Mouse (Mus musculus): ENCODE measurements around the gene Ly6g5b. TPM values are rescaled to one million over a fixed set of nuclear protein-coding genes. Genes with fewer than 3 reads are reported as not detected.

The Ly6g5b gene
- polyA plus RNA-seq, 1 experiment, result 1.2 TPM

DNA sequence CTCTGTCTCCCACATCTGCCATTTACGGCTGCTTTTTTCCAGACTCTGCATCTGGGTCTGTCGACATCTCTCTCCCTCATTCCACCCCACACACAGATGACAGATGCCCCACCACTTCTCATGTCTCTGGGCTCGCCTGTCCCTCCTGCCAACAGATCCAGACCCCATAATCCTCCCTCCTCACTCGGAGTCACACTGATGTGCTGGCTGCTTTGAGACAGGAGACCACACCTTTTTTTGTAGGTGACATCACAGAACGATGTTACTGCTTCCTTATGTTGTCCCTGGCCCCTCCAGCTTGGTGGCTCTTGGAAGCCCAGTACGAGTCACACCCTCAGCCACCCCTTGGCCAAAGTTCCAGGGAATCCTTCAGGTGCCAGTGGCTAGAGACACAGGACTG lies 35.0 kb downstream of the Ly6g5b start:
- DNase-seq (ENCODE audit: low spot score), result no peak

DNA sequence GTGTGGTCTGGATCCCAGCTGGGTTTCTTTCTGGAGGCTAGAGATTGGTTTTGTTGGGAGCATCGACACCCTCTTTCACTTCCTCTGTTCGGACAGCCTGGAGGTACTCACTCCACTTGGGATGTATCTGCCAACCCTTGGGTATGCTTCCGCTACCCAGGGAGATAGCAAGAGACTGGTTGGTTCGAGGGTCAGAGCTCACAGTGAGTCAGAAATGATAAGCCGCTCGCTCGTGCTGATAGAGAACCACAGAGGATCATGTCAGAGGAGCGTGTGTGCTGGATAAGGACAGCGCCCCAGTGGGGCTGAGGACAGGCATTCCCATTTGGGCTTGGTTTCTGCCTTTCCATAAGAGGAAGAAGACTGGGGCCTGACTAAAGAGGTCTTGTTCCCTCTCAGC lies 35.5 kb downstream of the Ly6g5b start:
- DNase-seq (ENCODE audit: low spot score), result no peak

DNA sequence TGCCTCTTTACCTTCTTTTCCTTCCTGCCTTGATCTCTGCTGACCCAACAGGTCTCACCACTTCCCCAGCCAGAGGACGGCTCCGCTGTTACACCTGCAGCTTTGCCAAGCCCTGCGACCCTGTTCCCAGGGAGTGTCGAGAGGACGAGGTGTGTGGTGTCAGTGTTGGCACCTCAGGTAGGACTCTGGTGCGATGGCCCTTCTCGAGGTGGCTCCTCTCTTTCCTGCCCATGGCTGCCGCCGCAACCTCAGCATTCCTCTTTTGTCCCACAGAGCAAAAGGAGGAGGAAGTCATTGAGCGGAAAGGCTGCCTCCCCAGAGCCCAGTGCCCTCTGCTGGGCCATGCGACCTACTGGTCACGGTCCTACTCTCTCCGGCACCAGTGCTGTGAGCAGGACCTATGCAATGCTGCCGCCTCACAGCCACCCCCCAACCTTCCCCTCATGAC lies 37.4 kb downstream of the Ly6g5b start, which contains the start of gene Ly6g6d:
Gene Ly6g6d (minus strand): TSS at position 280 of the 448 bp plus-strand sequence.
- DNase-seq (ENCODE audit: low spot score), result peak; percentile 45

DNA sequence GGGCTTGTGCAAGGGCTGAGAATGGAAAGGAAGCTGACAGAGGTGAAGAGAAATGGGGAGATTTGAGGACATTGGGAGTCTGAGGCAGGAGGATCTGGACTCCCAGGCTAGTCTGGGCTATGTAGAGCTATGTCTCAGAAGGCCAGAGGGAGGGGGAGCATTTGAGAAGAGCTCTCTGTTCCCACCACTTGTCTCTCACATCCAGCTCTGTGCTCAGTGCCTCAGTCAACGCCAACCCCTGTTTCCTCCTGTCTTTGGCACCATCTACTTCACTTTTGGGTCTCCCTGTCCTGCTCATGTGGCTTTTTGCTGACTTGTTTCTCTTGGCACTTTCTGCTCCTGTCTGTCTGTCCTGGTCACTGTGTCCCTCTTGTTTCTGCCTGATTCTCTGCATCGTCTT lies 37.9 kb downstream of the Ly6g5b start:
- DNase-seq (ENCODE audit: low spot score), result no peak

DNA sequence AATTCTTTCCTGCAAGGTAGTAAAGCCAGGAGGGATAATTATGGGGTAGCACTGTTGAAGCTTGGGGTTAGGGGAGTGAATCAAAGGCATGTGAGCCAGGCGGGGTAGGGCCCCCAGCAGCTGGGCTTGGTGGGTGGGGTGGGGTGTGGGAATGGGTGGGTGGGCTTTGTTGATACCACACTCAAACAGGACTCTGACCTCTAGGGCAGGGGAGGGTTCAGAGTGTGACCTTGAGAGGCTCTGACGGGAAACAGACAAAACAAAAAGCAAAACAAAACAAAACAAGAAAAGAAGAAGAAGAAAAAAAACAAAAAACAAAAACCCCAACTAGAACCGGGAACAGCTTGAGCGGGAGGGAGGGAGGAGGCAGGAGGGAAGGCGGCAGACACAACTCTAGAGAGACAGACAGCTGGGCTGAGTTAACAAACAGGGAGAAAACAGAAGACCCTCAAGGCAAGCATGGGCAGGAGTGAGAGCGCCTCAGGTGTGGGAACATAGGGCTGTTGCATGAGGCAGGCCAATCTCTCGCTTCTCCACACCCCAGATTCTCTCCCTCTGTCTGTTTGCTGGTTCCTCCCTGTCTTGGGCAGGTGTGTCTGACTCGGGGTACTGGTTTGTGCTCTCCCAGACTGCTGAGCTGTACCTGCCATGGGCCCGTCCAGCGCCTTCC lies 38.6 kb downstream of the Ly6g5b start, which contains the start of gene Ly6g6e:
Gene Ly6g6e (plus strand): TSS at position 396 of the 670 bp plus-strand sequence.
- DNase-seq (ENCODE audit: low spot score), result no peak

DNA sequence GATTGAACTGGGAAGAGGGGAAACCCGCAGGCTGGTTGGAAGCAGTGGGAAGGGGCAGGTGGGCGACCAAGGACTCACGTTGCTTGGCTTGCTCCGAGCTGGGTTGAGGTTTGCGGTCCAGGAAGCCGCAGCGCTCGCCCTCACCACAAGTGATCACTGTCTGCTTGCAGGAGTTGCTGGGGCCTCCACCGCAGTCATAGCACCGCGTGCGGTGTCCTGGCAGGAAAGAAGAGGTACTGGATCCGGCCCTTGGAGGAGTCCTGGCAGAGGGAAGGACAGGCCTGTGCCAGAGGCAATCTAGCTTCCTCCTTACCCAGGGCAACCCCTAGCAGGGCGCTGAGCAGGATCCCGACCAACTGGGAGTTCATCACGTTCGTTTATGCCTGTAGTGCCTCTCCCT lies 41.1 kb downstream of the Ly6g5b start:
- DNase-seq (ENCODE audit: low spot score), result no peak

DNA sequence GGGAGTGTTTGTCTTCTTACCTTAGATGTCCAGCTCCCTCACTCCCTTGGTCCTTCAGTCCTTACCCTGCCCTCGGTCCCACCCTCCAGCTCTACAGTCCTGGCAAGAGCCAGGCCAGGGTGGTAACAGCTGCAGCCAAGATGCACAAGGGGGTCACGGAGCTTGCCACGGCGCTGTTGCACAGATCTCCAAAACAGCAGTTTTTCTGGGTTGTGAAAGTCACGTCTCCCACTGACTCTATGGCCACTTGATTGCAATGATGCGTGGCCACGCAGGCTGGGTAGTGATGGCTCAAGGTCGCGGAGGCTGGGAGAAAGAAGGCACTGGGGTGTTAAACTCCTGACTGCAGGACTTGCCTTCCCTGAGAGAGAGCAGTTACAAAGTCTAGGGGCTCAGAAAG lies 43.8 kb downstream of the Ly6g5b start:
- no peak for DNase-seq (ENCODE audit: low spot score)

DNA sequence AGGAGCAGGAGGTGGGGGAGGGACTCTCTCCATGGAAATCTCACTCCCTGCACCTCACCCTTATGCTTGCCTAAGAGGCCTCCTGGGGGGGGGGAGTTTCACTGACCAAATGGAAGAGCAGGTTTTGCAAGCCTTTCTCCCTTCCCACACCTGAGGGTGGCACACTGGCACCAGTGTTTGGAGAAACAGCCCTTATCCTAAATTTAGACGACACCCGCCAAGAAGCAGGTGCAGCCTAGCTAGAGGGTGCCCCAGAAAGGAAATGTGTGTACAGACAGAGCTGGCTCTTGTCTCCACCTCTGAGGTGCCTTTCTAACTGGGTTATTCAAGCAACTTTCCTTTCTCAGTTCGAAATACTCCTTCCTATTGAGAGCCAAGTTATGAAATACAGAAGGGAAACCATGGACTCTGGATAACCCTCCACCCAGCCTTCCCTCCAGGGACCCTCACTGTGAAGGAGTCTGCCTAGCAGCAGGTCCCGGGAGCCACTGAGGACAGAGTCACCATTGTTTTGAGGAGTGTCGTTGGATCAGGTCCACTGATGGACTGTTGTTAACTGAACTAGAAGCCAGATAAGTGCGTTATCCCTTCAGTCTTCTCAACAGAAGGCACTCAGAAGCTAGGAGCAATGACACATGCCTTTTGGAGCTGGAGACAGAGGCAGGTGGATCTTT lies 44.5 kb downstream of the Ly6g5b start:
- no peak for DNase-seq (ENCODE audit: low spot score)

DNA sequence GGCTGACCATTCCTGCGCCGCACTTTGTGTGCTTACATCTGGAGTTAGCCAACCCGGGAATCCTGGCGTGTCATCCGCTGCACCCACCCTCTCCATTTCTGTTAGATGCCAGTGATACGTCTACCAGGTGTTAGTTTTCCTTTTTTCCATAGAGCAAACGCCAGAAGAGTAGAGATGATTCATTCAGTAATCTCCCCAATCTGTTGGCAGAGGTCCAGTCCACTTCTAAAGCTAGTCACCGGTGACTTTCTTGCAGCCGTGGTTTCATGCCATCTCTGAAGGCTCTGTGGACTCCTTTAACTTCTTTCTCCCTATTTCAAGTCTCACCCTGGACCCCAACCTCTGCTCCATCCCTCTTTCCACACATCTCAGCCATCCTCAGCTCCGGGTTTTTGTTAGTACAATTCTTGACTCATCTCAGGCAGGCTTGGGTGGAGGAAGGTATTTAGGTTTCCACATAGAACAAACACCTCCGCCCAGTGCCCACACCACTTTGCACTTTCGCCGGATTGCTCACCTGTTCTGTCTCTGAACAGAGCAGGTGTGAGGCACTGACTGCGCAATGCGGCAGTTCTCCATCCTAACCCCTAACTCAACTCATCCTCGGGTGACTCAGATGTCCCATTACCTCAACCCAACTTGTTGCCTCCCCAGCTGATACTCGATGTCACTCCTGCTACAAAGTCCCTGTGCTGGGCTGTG lies 46.9 kb downstream of the Ly6g5b start:
- DNase-seq (ENCODE audit: low spot score), result no peak

DNA sequence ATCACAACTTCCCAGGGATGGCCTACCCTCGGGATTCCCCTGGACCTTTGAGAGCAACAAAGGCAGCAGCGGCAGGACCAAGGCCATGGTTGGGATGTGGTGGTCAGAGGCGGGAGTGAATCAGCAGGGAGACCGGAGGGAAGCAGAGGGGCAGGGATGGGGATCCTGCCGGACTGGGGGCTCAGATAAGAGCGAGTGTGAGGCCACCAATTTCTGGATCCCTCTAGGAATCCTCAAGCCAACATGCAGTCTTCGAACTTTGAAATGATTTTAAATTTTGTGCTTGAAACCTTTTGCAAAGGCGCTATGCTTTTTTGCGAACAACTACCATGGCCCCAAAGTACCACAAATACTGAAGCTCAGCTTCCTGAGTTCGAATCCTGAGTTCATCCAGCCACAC lies 49.1 kb downstream of the Ly6g5b start, which contains the start of gene Mpig6b:
Gene Mpig6b (minus strand): TSS at position 101 of the 400 bp plus-strand sequence.
- DNase-seq (ENCODE audit: low spot score), result no peak

DNA sequence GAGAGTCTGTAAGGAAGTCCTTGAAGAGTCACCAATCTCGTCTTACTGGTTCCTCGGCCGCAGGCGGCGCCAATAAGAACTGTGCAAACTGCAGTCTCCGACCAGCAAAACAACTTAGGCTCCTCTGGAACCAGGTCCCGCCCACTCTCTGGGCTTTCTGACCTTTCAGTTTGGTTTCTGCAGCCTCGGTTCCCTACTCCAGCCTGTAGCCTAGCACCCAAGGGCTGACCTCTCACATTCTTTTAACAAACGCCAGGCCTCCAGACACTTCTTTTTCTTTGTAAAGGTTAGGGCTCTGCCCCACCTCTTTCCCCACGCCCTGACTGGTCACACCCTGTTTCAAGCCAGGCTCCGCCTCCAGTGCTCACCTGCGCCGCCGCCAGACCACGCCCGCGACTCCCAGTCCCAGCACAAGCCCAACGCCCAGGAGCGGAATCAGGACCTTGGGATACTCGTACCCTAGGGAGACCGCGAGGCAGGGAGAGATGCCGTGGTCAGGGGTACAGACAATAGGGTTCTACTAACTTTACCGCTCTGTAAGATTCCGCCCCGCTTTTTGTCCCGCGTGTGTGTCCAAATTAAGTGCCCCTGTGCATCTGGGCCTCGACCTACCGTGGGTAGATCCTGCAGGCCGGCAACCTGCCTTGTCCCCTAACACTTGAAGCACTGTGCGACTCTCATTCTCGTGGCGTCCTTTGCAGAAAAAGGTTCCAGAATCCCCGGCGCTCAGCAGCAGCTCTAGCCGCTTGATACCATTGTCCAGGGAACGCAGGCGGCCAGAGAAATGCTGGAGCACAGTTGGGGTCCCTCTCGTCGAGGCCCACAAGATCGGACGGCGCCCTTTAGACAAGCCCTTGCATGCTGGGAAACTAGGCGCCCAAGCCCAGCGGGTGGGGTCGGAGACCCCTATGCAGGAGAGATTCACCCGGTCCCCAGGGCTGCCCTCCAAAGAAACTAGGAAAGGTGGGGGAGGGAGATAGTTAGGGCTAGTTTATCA lies 50.0 kb downstream of the Ly6g5b start, which contains the start of gene Ly6g6c:
Gene Ly6g6c (plus strand): TSS at position 438 of the 997 bp plus-strand sequence.
- DNase-seq (ENCODE audit: low spot score), result no peak

DNA sequence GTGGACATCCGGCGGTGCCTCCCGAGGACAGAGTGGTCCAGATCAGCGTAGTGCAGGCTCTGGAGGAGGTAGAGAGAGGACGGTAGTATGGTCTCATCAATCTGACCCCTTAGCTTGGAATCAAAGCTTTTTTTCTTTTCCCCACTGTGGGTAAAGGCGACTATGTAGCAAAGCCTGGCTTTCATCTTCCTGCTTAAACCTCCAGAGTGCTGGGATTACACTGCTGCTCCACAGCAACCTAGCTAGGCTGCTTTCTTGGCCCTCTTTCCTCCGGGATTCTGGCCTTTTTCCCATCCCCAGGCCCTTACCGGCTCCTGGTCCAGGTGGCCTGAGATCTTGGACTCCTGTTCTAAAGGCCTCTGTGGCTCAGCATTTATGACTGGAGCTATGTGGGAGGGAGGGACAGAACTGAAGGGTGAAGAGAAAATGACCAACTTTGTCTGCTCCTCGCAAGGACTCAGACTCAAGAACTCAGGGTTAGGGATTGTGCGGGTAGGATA lies 50.8 kb downstream of the Ly6g5b start:
- no peak for DNase-seq (ENCODE audit: low spot score)

Other genes starting within 250 kb of the Ly6g5b start
- 6.6 and 8.5 TPM in 2 replicates for gene Zbtb12, start 235.9 kb downstream of the Ly6g5b start, polyA plus RNA-seq (2012; rRNA removed)
- 0.04 TPM in 1 of 2 replicates, not detected in the other for gene Gm20547, start 233.4 kb downstream of the Ly6g5b start, polyA plus RNA-seq (2012; rRNA removed)
- gene C2, start 217.2 kb downstream of the Ly6g5b start, polyA plus RNA-seq (2012; rRNA removed), result 43.0 and 45.6 TPM in 2 replicates
- gene Ehmt2, start 217.0 kb downstream of the Ly6g5b start, polyA plus RNA-seq (2012; rRNA removed), result 124 and 129 TPM in 2 replicates
- 4.5 and 5.1 TPM in 2 replicates for gene Slc44a4, start 201.0 kb downstream of the Ly6g5b start, polyA plus RNA-seq (2012; rRNA removed)
- gene Neu1, start 184.2 kb downstream of the Ly6g5b start, polyA plus RNA-seq (2012; rRNA removed), result 27.9 and 32.0 TPM in 2 replicates
- 100 and 116 TPM in 2 replicates for gene Hspa1b, start 156.2 kb downstream of the Ly6g5b start, polyA plus RNA-seq (2012; rRNA removed)
- not detected in 2 replicates for gene Gm20481, start 145.5 kb downstream of the Ly6g5b start, polyA plus RNA-seq (2012; rRNA removed)
- gene Hspa1a, start 143.3 kb downstream of the Ly6g5b start, polyA plus RNA-seq (2012; rRNA removed), result 52.7 and 54.4 TPM in 2 replicates
- 0.47 and 0.54 TPM in 2 replicates for gene Hspa1l, start 142.7 kb downstream of the Ly6g5b start, polyA plus RNA-seq (2012; rRNA removed)
- gene Lsm2, start 133.6 kb downstream of the Ly6g5b start, polyA plus RNA-seq (2012; rRNA removed), result 47.8 and 58.4 TPM in 2 replicates
- gene Vars, start 114.4 kb downstream of the Ly6g5b start, polyA plus RNA-seq (2012; rRNA removed), result 49.8 and 53.0 TPM in 2 replicates
- 5.2 and 6.1 TPM in 2 replicates for gene Vwa7, start 98.8 kb downstream of the Ly6g5b start, polyA plus RNA-seq (2012; rRNA removed)
- gene Sapcd1, start 87.4 kb downstream of the Ly6g5b start, polyA plus RNA-seq (2012; rRNA removed), result 0.77 and 0.81 TPM in 2 replicates
- gene Msh5, start 68.7 kb downstream of the Ly6g5b start, polyA plus RNA-seq (2012; rRNA removed), result 1.2 and 1.4 TPM in 2 replicates
- gene Clic1, start 65.5 kb downstream of the Ly6g5b start, polyA plus RNA-seq (2012; rRNA removed), result 149 and 191 TPM in 2 replicates
- 60.5 and 68.6 TPM in 2 replicates for gene Ddah2, start 56.4 kb downstream of the Ly6g5b start, polyA plus RNA-seq (2012; rRNA removed)
- gene Ly6g6c, start 50.0 kb downstream of the Ly6g5b start, polyA plus RNA-seq (2012; rRNA removed), result 0.26 and 0.37 TPM in 2 replicates
- 0.44 and 0.48 TPM in 2 replicates for gene Mpig6b, start 49.2 kb downstream of the Ly6g5b start, polyA plus RNA-seq (2012; rRNA removed)
- gene Ly6g6e, start 38.5 kb downstream of the Ly6g5b start, polyA plus RNA-seq (2012; rRNA removed), result 9.5 and 12.9 TPM in 2 replicates
- 5.4 and 5.8 TPM in 2 replicates for gene Ly6g6d, start 37.4 kb downstream of the Ly6g5b start, polyA plus RNA-seq (2012; rRNA removed)
- 0.15 TPM in 1 of 2 replicates, not detected in the other for gene Ly6g6f, start 29.8 kb downstream of the Ly6g5b start, polyA plus RNA-seq (2012; rRNA removed)
- 104 and 114 TPM in 2 replicates for gene Abhd16a, start 26.2 kb downstream of the Ly6g5b start, polyA plus RNA-seq (2012; rRNA removed)
- gene Ly6g5c, start 7.1 kb downstream of the Ly6g5b start, polyA plus RNA-seq (2012; rRNA removed), result not detected in 2 replicates
- gene Gpank1, start 6.0 kb upstream of the Ly6g5b start, polyA plus RNA-seq (2012; rRNA removed), result 16.2 and 19.3 TPM in 2 replicates
- gene Csnk2b, start 6.6 kb upstream of the Ly6g5b start, polyA plus RNA-seq (2012; rRNA removed), result 116 and 122 TPM in 2 replicates
- 10.2 and 12.6 TPM in 2 replicates for gene D17H6S53E, start 10.9 kb upstream of the Ly6g5b start, polyA plus RNA-seq (2012; rRNA removed)
- 0.22 and 0.29 TPM in 2 replicates for gene Apom, start 16.6 kb upstream of the Ly6g5b start, polyA plus RNA-seq (2012; rRNA removed)
- gene Bag6, start 19.8 kb upstream of the Ly6g5b start, polyA plus RNA-seq (2012; rRNA removed), result 130 and 136 TPM in 2 replicates
- gene Prrc2a, start 49.5 kb upstream of the Ly6g5b start, polyA plus RNA-seq (2012; rRNA removed), result 170 and 213 TPM in 2 replicates
- gene Aif1, start 60.6 kb upstream of the Ly6g5b start, polyA plus RNA-seq (2012; rRNA removed), result 11.2 and 13.3 TPM in 2 replicates
- gene Lst1, start 73.0 kb upstream of the Ly6g5b start, polyA plus RNA-seq (2012; rRNA removed), result 20.4 and 23.0 TPM in 2 replicates
- 2.6 and 3.5 TPM in 2 replicates for gene Ltb, start 79.0 kb upstream of the Ly6g5b start, polyA plus RNA-seq (2012; rRNA removed)
- gene Tnf, start 86.6 kb upstream of the Ly6g5b start, polyA plus RNA-seq (2012; rRNA removed), result 0.55 and 0.83 TPM in 2 replicates
- gene Lta, start 89.9 kb upstream of the Ly6g5b start, polyA plus RNA-seq (2012; rRNA removed), result 0.29 and 0.43 TPM in 2 replicates
- 0.18 TPM in 1 of 2 replicates, not detected in the other for gene Gm16181, start 105.4 kb upstream of the Ly6g5b start, polyA plus RNA-seq (2012; rRNA removed)
- 11.9 and 14.5 TPM in 2 replicates for gene Atp6v1g2, start 118.2 kb upstream of the Ly6g5b start, polyA plus RNA-seq (2012; rRNA removed)
- 14.0 and 15.4 TPM in 2 replicates for gene Nfkbil1, start 120.4 kb upstream of the Ly6g5b start, polyA plus RNA-seq (2012; rRNA removed)
- 314 and 350 TPM in 2 replicates for gene Ddx39b, start 126.3 kb upstream of the Ly6g5b start, polyA plus RNA-seq (2012; rRNA removed)
- 589 and 606 TPM in 2 replicates for gene H2-D1, start 147.3 kb upstream of the Ly6g5b start, polyA plus RNA-seq (2012; rRNA removed)
- gene H2-Q1, start 205.0 kb upstream of the Ly6g5b start, polyA plus RNA-seq (2012; rRNA removed), result 0.19 TPM in 2 replicates
- 3.0 and 3.4 TPM in 2 replicates for gene H2-Q2, start 226.8 kb upstream of the Ly6g5b start, polyA plus RNA-seq (2012; rRNA removed)